Mouse (Mus musculus) spleen, adult 18-20 months (tissue): Measurements from ENCODE around the gene H2afv.

Source experiments
- DNase-seq, 2 experiments: peaks; one replicate each; pipeline ENCODE4 v3.0.0; 2022; ENCODE audit warnings: mixed read lengths in 2 of 2

H2afv gene

DNA sequence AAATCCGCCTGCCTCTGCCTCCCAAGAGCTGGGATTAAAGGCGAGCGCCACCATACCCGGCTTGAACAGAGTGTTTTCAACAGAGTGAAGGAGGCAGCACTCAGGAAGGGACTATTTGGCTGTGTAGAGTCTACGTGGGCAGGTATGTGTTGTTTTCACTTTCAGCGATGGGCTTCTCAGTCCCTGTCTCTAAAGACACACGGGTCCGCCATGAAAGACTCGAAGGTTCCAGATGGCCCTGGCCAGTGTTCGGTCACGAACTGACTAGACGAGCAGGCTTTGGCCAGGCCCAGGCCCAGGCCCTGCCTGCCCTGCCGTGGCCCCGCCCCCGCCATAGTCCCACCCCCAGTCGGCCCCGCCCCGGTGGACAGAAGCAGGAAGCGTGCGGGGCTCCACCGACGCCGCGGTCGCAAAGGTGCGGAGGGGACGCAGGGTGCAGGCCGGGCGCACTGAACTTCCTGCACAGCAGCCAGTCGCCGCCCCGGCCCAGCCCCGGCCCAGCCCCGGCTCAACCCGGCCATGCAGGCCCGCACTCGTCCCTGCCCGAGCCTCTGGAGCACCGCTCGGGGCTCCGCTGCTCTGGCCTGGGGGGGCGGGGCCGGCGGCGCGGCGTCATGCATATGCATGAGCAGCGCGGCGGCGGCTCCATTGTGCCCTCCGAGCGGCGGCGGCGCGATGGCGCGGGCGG is 55.4 kb downstream of the H2afv start, which contains the start of gene Zmiz2:
Zmiz2 (plus strand) TSS at position 349 of the 688 bp plus-strand sequence.
- DNase-seq, result peak; percentile 90 to 95

DNA sequence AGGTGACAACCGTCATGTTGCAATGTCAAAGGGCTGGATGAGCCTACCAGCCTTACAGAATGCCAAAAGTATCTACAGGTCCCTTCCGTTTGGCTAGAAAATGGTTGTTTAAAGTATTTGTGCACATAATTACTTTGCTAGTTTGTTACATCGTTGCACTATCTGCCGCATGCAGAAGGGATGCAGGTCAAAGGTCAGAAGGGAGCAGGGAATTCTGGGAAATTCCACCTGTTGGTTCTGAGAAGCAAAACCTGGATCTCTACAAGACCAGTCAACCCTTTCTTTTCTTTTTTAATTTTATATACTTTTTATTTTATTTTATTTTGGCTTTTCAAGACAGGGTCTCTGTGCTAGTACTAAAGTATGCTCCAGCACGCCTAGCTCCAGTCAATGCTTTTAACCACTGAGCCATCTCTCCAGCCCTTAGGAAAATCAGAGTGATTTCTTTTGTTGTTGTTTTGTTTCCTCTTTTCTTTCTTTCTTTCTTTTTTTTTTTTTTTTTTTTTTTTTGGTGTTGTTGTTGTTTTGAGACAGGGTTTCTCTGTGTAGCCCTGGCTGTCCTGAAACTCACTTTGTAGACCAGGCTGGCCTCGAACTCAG is 56.0 kb downstream of the H2afv start:
- no peak for DNase-seq

DNA sequence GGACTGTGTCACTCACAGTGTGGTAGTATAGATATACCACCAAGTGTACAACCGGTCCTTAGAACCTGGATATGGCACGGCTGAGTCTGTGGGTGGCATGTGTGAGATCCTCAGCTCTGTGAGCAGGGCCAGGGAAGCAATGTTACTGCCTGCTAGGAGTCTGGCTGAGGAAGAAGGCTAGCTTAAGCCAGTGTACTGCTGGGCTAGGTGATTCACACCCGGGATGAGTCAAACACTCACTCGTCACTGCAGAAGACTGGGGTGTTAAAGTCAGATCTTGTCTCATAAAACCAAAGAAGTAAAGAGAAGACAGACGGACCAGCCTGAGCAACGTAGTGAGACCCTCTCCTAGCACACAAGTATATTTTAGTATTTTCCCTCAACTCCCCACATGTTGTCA is 63.3 kb downstream of the H2afv start:
- DNase-seq, result no peak
